Comparison of ENCODE assay signal across 31 mouse cellular contexts in genomic region chr13:29580009-29580408, GRCm38 (mm10).
"Had no signal": no experiment of that assay in that cellular context is flagged by ENCODE, and none has a peak within 500 bp of the region (broad histone marks: within the 10 kb centered on the region; RNA-seq: fewer than 3 reads in every experiment).

No protein-coding gene starts in this region.

- H3K4me2 ChIP-seq: heart, embryonic 11.5 days; heart, embryonic 12.5 days; heart, embryonic 13.5 days; heart, embryonic 15.5 days; hindbrain, embryonic 12.5 days; hindbrain, embryonic 13.5 days; hindbrain, embryonic 14.5 days; hindbrain, embryonic 15.5 days; intestine, embryonic 15.5 days; kidney, embryonic 15.5 days had no signal

- H3K36me3 ChIP-seq: heart, embryonic 12.5 days; heart, embryonic 13.5 days; heart, embryonic 15.5 days; hindbrain, embryonic 10.5 days; hindbrain, embryonic 12.5 days; hindbrain, embryonic 13.5 days; hindbrain, embryonic 15.5 days; intestine, embryonic 15.5 days; kidney, embryonic 15.5 days had no signal

- H3K4me1 ChIP-seq: hindbrain, embryonic 15.5 days; intestine, embryonic 15.5 days had no signal

- H3K27ac ChIP-seq: heart, embryonic 13.5 days; heart, embryonic 15.5 days; hindbrain, embryonic 10.5 days; hindbrain, embryonic 12.5 days; hindbrain, embryonic 13.5 days; hindbrain, embryonic 14.5 days; hindbrain, embryonic 15.5 days; hindbrain, postnatal 0 days; intestine, embryonic 15.5 days; kidney, embryonic 15.5 days; kidney, postnatal 0 days; layer of hippocampus, adult 2 months; left cerebral cortex, adult 2 months had no signal

- H3K9me3 ChIP-seq: heart, embryonic 12.5 days; heart, embryonic 13.5 days; heart, embryonic 15.5 days; hindbrain, embryonic 10.5 days; hindbrain, embryonic 12.5 days; hindbrain, embryonic 15.5 days; intestine, embryonic 15.5 days; kidney, embryonic 15.5 days had no signal

- H3K4me3 ChIP-seq: heart, embryonic 12.5 days; heart, embryonic 13.5 days; heart, embryonic 15.5 days; hindbrain, embryonic 10.5 days; hindbrain, embryonic 12.5 days; hindbrain, embryonic 13.5 days; hindbrain, embryonic 15.5 days; intestine, embryonic 15.5 days; kidney, embryonic 15.5 days; layer of hippocampus, adult 2 months; left cerebral cortex, adult 2 months had no signal

- H3K27me3 ChIP-seq: heart, embryonic 12.5 days; heart, embryonic 13.5 days; heart, embryonic 15.5 days; hindbrain, embryonic 12.5 days; hindbrain, embryonic 13.5 days; hindbrain, embryonic 15.5 days; intestine, embryonic 15.5 days; kidney, embryonic 15.5 days had no signal

- DNase-seq: heart, postnatal 10 days; heart, postnatal 14 days; heart, postnatal 36 days; heart, postnatal 4 days; kidney, adult 11 months; kidney, adult 18-20 months; kidney, adult 2 months; kidney, adult 8-10 months; kidney, adult 9 months; kidney, postnatal 10 days; kidney, postnatal 14 days; kidney, postnatal 25 days; kidney, postnatal 36 days; kidney, postnatal 4 days; layer of hippocampus, adult 9-11 months; layer of hippocampus, postnatal 36 days had no signal

- H3K9ac ChIP-seq: heart, embryonic 12.5 days; heart, embryonic 13.5 days; heart, embryonic 15.5 days; hindbrain, embryonic 12.5 days; hindbrain, embryonic 13.5 days; hindbrain, embryonic 14.5 days; hindbrain, embryonic 15.5 days; intestine, embryonic 15.5 days; kidney, embryonic 15.5 days had no signal
